Mouse (Mus musculus): ENCODE results near the gene Gm6040. TPM values are rescaled to one million over a fixed set of nuclear protein-coding genes. Genes with fewer than 3 reads are reported as not detected.

The Gm6040 gene
- polyA plus RNA-seq, 1 experiment from 2014 or later: not detected

GRCm38 (mm10) chr8:20892369-20892768, 29.5 kb downstream of the Gm6040 start, which contains the start of gene Defb33:
Gene Defb33 (plus strand): TSS chr8:20892669.
- no peak for ATAC-seq
- Histone ChIP-seq H3K27me3 (ENCODE audit: insufficient read depth, low read length) (no peaks in the 10 kb centered on the region), H3K4me2 (ENCODE audit: low read depth, low read length) (no peak within 1 kb of the TSS), H3K9me3 (ENCODE audit: low read length) (no peaks in the 10 kb centered on the region), H3K36me3 (replicated peaks; ENCODE audit: insufficient read depth, low read length) (no peaks in the 10 kb centered on the region), H3K4me3 (ENCODE audit: low read depth, low read length) (no peak within 1 kb of the TSS), H3K27ac (ENCODE audit: low read depth) (no peak within 1 kb of the TSS), H3K9ac (replicated peaks) (no peak within 1 kb of the TSS), H3K4me1 (ENCODE audit: insufficient read depth) (no peaks in the 10 kb centered on the region)
- TF ChIP-seq EP300 (IDR thresholded peaks at IDR 0.05; ENCODE audit: low read depth) (no peak), CTCF (IDR thresholded peaks at IDR 0.05; ENCODE audit: low read depth) (no peak)
- no peak for DNase-seq
- WGBS (ENCODE audit: insufficient replicate concordance): 62% methylated on average over 2 of the region's 2 CpGs

- no peak for ATAC-seq
- 35% methylated on average over 6 of the region's 6 CpGs for WGBS (ENCODE audit: insufficient replicate concordance)
Observed at GRCm38 (mm10) chr8:20874608-20875007, 47.3 kb downstream of the Gm6040 start.

More at GRCm38 (mm10) chr8:20874608-20875007, 47.3 kb downstream of the Gm6040 start:
- Histone ChIP-seq H3K9me3 (ENCODE audit: low read length) (no peaks in the 10 kb centered on the region), H3K4me2 (ENCODE audit: low read depth, low read length) (no peak overlapping the region), H3K4me1 (ENCODE audit: insufficient read depth) (no peaks in the 10 kb centered on the region), H3K36me3 (replicated peaks; ENCODE audit: insufficient read depth, low read length) (no peaks in the 10 kb centered on the region), H3K27me3 (ENCODE audit: insufficient read depth, low read length) (no peaks in the 10 kb centered on the region), H3K4me3 (ENCODE audit: low read depth, low read length) (no peak overlapping the region), H3K9ac (replicated peaks) (no peak overlapping the region), H3K27ac (ENCODE audit: low read depth) (no peak overlapping the region)
- DNase-seq: no peak
- TF ChIP-seq EP300 (IDR thresholded peaks at IDR 0.05; ENCODE audit: low read depth) (no peak), CTCF (IDR thresholded peaks at IDR 0.05; ENCODE audit: low read depth) (no peak)

Other genes with a start within 250 kb of the Gm6040 start
- not detected in 2 replicates for gene Defb33, start 29.4 kb downstream of the Gm6040 start, polyA plus RNA-seq (2015; fragmentation: Nextera tagmentation; extraction: Ambion mirVana)
- not detected in 2 replicates for gene Gm15056, start 19.4 kb downstream of the Gm6040 start, polyA plus RNA-seq (2015; fragmentation: Nextera tagmentation; extraction: Ambion mirVana)
- not detected in 2 replicates for gene AY761185, start 22.6 kb upstream of the Gm6040 start, polyA plus RNA-seq (2015; fragmentation: Nextera tagmentation; extraction: Ambion mirVana)
- gene Defa21, start 103.5 kb upstream of the Gm6040 start, polyA plus RNA-seq (2015; fragmentation: Nextera tagmentation; extraction: Ambion mirVana): not detected in 2 replicates
- gene Defa23, start 133.0 kb upstream of the Gm6040 start, polyA plus RNA-seq (2015; fragmentation: Nextera tagmentation; extraction: Ambion mirVana): not detected in 2 replicates
- not detected in 2 replicates for gene Defa35, start 143.0 kb upstream of the Gm6040 start, polyA plus RNA-seq (2015; fragmentation: Nextera tagmentation; extraction: Ambion mirVana)
- gene Defa25, start 162.4 kb upstream of the Gm6040 start, polyA plus RNA-seq (2015; fragmentation: Nextera tagmentation; extraction: Ambion mirVana): not detected in 2 replicates
- gene Gm14851, start 174.0 kb upstream of the Gm6040 start, polyA plus RNA-seq (2015; fragmentation: Nextera tagmentation; extraction: Ambion mirVana): not detected in 2 replicates
- gene Defa30, start 212.6 kb upstream of the Gm6040 start, polyA plus RNA-seq (2015; fragmentation: Nextera tagmentation; extraction: Ambion mirVana): not detected in 2 replicates
- not detected in 2 replicates for gene Defa22, start 240.2 kb upstream of the Gm6040 start, polyA plus RNA-seq (2015; fragmentation: Nextera tagmentation; extraction: Ambion mirVana)